Mouse (Mus musculus) heart, adult 2 months (tissue): ENCODE measurements around the gene Ptger1.

Source experiments
- CTCF ChIP-seq: fragments of 200-600 bp; IDR thresholded peaks from 2 replicates; pipeline ENCODE4 v1.8.1; 2022; ENCODE audit warnings: antibody characterized with exemption, mild to moderate bottlenecking, moderate library complexity
- EP300 ChIP-seq: fragments of 200-500 bp; IDR thresholded peaks from 2 replicates; pipeline ENCODE4 v1.6.1; 2011; ENCODE audit warnings: low read depth, low read length, control low read depth; ENCODE audit not compliant: insufficient read depth
- POLR2A ChIP-seq: fragments of 200-500 bp; IDR thresholded peaks from 2 replicates; pipeline ENCODE4 v1.6.1; 2011; ENCODE audit warnings: mild to moderate bottlenecking, low read depth, low read length, control low read depth; ENCODE audit not compliant: insufficient read depth

DNA sequence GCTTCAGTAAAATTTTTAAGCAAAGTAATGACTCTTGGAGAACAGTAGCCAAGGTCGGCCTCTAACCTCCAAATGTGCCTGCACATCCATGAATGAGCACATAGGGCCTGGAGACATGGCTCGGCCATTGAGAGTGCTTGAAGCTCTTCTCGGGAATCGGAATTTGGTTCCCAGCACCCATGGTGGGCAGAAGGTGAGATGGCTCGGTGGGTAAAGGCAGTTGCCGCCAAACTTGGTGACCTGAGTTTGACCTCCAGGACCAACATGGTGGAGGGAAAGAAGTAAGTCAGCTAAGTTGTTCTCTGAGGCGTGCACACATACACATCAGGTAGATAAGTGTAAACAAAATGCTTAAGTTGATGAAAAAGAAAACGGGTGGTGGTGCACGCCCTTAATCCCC lies 10.4 kb upstream of the Ptger1 start:
- TF ChIP-seq CTCF, result no peak
- TF ChIP-seq POLR2A, result no peak
- no peak for TF ChIP-seq EP300
